Mouse (Mus musculus): Measurements from ENCODE around the gene Nup153.
A peak's percentile ranks its signal among the peaks of the same experiment; 100 is the strongest.

Nup153 gene

DNA sequence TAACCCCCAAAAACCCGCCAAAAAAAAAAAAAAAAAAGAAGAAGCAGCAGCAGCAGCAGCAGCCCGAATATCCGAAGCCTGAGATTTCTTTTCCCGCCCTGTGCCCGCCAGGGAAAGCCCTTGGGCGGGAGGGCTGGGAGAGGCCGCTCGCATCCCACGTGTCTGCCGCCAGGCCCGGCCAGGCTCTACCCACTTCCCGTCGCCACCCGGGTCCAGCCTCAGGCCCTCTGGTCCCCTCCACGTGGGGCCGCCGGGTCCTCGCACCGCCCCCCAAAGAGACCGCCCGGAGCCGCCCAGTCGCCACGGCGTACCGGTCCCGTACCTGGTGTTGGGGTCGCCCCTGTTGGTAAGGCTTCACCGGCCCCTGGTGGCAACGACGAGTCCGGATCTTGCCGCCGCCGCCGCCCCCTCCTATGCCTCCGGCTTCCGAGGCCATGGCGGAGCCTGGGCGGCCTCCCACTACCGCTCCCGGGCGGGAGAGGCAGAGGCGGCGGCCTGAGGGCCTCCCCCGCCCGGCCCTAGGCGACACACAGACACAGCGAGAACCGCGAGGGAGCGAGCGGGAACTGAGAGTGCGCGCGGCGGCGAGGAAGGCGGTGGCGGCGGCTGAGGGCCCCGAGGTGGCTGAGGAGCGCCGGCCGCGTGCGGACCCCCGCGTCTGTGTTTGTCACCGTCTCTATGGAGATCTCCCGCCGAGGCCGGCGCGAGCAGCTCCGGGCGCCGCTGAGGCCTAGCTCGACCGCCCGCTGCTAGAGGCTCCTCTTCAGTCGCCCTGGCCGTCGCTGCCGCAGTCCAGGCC lies 503 bp downstream of the Nup153 start:
- no peak for DNase-seq

DNA sequence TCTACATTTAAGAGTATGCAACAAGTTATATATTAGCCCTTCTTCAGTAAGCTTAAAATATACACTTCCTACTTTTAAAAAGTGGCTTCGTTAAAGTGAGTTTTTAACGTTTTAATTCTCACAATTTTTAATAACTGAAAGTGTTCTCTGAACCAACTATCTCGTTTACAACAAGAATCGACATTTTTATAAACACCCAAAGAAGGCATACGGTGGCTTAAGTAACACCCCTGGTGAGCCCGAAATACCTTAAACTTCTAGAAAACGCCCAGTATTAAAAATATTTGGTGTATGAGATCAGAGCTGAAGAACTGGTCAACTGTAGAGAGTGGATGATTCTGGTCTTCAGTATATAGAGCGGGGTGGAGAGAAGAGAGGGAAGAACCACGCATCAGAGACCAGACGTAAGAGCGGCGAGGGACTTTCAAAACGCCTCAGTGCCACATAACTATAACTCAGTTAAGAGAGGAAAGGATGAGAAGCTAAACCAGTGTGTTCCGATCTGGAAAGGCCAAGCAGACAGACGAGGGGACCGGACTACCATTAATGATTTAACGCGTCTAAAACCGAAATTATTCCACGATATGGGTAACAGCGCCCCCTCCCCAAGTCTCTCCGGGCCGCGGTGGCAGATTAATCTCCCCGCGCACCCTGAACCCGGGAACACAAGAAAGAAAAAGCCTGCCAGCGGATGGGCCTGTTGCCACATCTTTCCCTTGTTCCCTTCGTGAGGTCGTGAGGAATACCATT lies 1.3 kb downstream of the Nup153 start:
- no peak for DNase-seq

DNA sequence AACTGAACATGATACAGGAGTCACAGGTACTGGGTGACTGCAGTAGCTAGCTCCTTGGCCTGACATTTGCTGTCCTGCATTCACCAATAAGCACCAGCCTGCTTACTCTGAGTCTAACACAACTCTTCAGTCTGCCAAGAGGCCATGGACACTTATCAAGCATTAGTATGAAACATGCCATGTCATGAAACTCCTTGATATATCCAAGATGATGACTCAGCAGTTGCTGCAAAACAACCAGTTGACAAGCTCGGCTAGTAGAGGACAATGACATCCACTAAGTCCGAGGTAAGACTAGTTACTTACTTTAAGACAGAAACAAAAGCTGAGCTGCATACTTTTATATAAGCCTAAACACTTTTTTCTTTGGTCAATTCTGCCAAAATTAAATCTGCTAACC lies 2.5 kb downstream of the Nup153 start:
- DNase-seq = no peak

DNA sequence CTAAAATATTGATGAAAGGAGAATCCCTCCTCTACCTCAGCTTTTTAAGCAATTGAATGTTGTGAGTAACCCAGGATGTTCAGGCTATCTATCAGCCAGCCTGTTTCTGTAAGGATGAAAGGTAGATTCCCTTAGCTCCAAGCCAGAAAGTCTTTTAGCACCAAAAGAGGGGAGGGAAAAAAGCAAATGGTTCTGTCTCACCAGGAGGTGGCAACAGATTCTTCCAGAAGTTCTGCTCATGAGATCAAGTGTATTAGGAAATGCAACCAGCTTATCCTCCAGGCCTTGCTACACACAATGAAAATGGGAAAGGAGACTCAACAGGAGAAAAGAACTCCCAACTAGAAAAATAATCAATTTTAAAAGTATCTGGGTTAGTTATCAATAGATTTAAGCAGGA lies 3.4 kb downstream of the Nup153 start:
- no peak for DNase-seq

DNA sequence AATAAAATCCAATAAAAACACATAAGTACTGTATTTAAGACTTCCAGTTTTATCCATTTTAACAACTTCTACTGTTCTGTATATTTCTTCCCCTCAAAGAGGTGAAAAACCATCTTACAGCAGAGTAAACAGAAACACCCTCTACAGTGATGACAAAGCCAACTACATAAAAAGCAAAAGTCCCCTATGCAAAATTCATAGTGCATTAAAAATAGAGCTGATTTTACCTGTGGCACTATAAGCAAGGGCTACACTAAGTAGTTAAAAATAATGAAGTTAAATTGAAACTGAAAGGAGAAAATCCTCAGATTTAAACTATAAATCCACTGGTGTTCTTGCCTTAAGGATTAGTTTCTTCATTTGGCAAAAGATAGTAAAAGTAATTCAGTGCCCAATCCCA lies 6.7 kb downstream of the Nup153 start:
- DNase-seq = no peak

DNA sequence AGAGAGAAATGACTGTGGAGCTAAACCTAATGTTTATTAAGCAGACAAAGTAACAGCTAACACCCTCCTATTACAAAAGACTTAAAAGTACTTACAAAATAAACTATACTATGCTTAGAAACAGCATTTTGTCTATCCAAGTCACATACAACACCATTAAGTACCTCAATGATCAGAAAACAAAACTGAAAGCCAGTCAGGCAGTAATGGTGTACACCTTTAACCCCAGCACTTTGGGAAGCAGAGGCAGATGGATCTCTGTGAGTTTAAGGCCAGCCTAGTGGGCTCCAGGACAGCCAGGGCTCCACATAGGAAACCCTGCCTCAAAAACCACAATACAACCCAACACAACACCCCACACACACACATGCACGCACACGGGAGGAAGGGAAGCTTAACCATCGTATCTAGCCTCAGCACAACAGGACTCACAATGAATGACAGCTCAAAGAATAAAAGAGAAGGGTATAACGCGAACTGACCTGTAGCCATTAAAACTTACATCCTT lies 8.8 kb downstream of the Nup153 start:
- DNase-seq = no peak

DNA sequence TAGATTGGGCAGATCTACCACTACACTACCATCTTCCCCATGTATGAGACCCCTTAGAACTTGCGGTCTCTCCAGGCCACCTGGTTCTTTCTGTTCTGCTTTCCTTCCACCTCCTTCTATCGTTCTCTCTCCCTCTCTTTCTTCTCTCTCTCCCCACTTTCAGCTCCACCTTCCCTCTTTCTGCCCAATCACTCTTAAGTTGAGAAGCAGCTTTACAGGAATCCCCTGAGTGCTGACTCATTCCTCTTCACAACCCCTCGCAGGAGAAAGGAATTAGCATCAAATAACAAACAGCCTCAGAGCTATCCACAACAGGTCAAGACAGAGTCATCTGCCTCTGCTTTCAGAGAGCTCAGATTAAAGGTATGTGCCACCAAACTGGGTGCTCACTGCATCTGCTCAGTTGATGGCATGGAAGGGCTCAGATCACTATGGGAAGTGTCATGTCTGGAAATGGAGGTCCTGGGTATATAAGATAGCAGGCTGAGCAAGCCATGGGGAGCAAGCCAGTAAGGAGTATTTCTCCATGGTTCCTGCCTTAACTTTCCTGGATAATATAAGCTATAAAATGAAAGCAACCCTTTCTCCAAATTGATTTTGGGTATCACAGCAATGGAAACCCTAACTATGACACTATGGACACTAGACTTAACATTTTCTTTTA lies 11.6 kb downstream of the Nup153 start:
- no peak for DNase-seq

DNA sequence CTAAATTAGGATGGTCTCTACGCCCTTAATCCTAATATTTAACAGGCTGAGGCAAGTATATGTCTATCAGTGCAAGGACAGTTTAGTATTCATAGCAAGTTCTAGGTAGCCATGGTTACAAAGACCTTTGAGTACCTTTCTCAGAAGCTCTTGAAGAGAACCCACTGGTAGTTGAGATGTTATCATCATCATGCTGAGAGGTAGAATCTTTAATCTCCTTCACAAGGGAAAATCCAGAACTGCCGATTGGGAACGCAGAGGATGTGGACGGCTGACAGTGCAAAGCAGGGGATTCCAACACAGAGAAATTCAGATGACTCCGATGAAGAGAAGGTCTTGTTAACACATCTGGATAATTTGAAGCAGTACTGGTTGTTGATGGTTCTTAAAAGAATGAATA lies 14.3 kb downstream of the Nup153 start:
- no peak for DNase-seq

DNA sequence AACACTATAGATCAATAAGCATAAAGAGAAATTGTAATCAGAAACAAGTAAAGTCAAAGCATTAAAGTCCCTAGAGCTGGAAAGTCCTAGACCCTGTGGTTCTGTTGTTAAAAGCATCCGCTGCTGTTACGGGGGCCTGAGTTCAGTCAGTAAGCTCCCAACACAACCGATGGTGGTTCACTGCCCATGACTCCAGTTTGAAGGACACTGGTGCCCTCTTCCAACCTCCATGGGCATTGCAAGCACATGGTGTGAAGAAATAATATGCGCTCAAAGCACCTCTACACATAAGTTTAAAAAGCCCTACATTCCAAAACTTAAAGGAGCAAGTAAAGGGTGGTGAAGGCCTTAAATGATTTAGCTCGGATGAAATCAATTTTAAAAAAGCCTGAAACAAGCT lies 24.6 kb downstream of the Nup153 start:
- no peak for DNase-seq

DNA sequence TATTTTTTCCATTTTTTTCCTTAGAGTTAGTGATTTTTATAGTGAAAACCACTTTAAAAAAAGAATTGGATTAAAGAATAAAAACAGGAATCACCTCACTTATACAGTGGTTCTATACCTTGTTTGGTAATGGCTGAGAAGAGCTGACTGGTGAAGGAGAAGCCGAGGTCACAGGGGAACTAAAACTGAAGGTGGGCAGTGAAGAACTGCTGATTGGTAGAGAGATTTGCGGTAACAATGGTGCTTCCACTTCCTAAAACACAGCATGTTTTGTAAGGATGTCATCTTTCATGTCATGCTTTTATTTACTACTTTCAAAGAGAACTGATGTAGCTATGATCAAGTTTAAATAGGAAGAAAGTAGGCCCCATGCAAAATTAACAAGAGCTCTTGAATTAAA lies 26.3 kb downstream of the Nup153 start:
- DNase-seq = no peak

DNA sequence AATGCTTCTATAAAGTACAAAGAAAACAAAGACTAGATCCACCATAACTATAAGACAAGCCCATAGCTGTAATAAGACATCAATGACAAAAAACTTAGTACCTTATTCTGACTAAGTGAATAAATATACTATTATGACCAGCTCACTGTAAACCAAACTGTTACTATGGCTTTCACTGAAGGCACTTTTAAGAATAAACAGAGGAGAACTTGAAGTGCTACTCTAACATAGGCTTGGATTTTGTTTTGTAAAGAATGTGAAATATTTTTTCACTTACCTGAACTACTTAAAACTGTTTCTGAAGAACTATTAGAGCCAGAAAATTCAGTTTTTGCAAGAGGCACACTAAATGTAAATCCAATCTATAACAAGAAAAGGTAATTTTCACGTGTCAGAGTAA lies 28.4 kb downstream of the Nup153 start:
- no peak for DNase-seq

DNA sequence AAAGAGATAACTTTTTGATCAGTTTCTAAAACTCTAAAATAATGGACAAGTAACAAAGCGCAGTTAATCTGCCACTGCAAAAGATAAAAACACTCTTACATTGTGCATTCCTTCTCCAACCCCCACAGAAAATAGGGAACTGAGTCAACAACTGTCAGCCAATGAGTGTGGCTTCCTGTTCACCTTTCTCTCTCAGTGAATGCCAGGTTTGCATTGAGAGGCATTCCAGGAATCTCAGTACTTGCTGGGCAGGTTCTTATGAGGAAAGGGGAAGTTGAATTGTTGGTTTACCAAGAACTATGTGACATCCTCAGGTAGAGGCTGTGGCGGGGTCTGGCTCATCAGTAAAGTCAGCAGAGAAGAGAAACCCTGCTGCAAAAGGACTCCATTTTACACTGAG lies 31.0 kb downstream of the Nup153 start:
- no peak for DNase-seq

DNA sequence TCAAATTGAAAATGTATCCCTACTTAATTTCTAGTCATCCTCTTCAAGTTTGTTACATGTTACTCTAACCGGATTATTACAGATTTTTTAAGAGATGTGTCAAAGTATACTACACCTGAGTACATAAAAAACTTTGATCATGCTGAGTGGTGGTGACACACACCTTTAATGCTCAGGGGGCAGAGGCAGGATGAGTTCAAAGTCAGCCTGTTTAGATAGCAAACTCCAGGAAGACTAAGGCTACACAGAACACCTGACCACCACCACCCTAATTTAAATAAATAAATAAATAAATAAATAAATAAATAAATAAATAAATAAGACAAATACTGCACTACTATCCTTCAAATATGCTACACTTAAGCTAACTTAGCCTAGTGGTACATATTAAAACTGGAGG lies 31.8 kb downstream of the Nup153 start:
- DNase-seq = no peak

DNA sequence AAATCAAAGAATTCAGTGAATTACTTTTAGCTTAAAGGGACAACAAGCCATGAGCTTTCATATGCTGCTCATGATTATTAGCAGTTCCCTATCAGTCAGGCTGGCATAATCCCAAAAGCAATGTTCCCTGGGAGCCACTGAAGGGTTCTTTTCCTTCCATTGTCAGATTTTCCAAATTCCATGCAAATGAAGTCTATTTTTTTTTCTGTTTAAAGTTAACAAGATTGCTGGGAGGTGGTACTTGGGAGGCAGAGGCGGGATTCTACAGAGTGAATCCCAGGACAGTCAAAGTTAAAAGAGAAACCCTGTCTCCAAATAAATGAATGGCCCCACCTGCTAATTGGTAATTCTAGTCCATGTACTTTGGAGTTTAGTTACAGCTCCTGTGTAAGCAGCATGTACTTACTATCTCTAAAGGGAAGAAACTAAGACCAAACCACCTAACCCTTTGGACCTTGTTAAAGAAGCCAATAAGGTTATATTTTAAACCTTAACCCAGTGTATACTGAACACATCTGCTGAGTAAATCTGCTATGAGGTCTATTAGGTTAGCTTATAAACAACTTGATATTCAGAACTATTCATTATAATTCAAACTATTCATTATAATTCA lies 32.3 kb downstream of the Nup153 start:
- DNase-seq = no peak

DNA sequence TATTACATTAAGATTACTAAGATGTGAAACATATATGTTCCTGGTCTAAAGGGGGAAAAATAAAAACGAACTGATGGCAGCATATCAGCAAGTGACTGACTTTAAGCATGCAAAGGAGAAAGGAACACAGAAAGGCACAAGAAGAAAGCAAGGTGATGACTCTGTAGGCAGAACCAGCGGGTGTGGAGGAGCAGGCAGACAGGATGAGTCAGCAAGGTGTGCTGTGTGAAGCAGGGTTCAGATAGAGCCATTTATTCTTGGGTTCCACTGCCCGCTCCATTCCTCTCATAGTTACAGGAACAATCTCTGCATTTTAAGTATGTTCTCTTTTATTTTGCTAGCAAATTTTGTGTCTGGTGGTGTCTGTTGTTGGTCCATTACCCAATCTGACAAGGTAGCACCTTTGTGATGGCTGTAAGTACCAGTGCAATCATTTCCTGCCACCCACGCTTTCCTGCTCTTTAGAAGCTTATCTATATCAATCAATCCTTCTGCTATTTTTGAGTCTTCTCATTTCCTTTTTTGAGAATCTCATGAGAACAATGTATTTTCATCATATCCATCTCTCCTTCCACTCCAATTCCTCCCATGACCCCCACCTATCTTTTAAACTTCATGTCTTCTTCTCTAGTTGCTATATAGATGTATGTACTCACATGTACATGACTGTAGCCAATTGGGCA lies 37.0 kb downstream of the Nup153 start:
- no peak for DNase-seq

DNA sequence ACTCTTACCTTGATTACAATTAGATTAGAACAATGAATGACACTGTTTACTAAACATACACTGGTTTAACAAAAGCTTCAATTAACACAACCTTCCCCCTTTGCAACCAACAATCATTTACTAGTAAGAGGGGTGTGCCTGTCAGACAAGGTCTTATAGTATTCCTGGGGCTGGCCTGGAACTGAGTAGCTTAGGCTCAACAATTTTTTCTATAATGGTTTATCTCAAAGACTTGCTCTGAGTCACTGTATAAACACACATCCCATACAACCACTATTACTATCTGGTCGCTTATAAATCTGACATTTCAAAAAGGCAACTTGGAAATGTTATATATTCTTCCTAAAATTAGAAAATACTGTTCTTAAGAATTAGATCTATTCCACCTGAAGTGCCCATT lies 44.4 kb downstream of the Nup153 start:
- DNase-seq = no peak

DNA sequence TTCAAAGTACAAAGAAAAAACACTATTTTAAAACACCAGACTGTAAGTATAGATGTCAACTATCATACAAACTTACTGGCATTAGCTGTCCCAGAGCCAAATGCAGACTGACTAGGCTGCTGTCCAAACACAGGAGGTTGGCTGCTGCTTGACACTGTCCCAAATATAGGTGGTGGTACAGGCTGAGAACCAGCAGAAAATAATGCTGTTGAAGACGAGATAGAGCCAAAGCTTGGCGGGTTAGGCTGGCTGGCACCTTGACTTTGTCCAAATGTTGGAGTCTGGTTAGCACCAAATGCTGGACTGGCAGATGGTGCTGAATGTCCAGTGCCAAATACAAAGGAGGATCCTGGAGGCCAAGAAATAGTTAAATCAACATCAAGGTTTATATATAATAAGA lies 44.8 kb downstream of the Nup153 start:
- peak; percentile 63 for DNase-seq

DNA sequence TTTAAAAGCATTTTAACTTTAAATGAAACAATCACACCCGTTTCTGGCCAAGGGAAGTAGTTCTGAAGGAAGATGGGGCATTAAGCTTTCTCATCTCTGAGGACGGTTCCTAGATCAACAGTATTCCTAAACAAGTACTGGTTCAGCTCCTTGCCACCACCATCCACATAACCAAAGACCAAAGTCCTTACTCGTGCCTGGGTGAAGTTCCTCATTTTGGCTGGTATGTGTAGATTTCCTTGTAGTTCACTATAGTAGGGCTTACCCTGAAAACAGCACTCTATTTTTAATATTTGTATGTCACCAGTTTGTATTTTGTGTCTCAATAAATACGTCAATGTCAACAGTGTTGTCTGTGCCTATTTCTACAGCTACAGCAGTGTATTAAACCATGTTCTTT lies 50.0 kb downstream of the Nup153 start:
- no peak for DNase-seq

DNA sequence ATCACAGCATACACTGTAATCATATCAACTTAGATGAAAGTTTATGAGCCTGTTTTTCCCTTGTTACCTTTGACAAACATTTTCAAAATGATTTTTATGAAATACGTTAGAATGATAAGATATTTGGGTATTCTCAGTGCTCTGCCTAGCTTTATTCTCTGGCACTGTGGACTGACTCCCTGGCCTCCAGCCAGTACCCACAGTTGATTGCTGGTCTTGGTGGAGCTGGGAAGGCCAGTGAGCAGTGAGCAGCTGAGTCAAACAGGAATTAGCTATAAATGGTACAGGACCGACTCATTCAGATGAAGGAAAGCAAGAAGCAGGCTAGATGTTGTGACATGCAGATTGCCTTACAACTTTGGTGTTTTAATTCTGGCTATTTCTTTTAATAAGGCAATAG lies 53.1 kb downstream of the Nup153 start:
- DNase-seq = peak; percentile 23

DNA sequence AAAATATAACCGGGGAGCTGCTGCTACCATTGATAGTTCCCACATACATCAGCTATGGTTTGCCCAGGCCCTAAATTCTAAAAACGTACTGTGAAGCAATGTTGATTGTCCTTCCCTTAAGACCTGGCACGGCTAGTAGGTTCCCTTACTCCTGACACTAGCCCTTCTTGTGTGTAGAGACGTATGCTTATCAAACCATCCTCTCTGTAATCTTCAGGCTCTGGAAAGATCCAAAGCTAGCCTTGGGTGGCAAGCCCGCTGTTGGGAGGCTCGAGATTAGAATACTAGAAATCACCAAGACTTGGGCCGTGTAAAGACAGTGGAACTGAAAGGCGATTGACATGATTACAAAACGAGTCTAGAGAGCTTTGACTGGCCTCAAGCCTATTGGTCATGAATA lies 57.2 kb downstream of the Nup153 start:
- DNase-seq = no peak

DNA sequence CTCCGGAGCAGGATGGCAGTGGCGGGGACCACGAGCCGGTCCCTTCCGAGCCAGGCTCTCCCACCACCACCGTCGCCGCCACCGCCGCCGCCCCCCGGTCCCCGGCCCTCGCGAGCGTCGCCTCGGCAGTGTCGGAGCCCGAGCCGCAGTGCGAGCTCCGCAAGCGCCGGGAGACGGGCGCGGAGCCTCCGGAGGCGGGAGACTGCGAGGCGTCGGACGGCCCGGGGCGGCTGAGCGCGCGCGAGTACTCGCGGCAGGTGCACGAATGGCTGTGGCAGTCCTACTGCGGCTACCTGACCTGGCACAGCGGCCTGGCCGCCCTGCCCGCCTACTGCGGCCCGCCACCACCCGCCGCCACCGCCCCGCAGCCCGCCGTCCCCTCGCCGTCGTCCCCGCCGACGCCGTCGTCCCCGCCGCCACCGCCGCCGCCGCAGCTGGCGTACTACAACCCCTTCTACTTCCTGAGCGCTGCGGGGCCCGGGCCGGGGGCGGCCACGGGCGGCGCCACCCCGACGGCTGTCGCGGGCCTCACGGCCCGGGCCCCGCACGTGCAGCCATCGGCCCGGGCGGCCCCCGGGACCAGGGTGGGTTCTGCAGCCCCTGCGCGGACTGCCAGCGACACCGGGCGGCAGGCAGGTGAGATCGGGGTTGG lies 58.0 kb downstream of the Nup153 start:
- DNase-seq = peak; percentile 20

DNA sequence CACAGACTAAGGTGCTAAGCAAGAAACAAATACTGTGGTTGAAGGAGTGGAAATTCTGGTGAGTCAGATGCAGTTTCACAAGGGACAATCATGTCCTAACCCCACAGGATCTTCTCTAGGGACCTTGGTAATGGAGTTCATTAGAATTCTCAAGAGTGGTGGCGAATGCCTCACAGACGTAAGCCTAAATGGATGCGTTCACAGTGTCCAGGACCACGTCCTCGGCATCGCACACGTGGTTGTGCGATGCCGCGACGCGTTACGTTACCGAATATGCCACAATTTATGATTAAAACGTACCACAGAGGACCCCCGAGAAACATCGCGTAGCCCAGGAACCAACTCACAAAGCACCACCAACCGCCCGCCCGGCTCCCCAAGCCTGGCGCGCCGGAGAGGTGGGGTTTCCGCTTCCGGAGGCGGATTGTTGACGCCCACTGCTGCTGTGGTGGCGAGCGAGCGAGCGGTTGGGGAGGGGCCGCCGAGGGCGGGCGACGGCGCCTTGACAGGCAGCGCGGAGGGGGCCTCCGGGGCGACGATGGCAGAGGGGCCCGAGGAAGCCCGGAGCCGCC lies 58.6 kb downstream of the Nup153 start, which contains the start of gene Fam8a1:
TSS of gene Fam8a1 (plus strand) at position 475 of the 572 bp plus-strand sequence.
- peak; percentile 85 for DNase-seq
